Mouse (Mus musculus) liver, embryonic 11.5 days (tissue): ENCODE data around the gene Camkk2. TPM values are rescaled to one million over a fixed set of nuclear protein-coding genes. Genes with fewer than 3 reads are reported as not detected.
A peak's percentile ranks its signal among the peaks of the same experiment; 100 is the strongest.

Source experiments
- ATAC-seq: fragments of 200-750 bp; cut with Nextera tagmentation; replicated peaks from 2 replicates; pipeline ENCODE4 v1.8.0; 2017; ENCODE audit warnings: moderate number of reproducible peaks, mild to moderate bottlenecking, moderate TSS enrichment, moderate library complexity; ENCODE audit not compliant: low FRiP score
- DNase-seq: peaks from one replicate; pipeline ENCODE4 v3.0.0-alpha.2; 2017; ENCODE audit warnings: low spot score
- H3K27ac ChIP-seq: fragments of 300-500 bp; sonication (generic); 2 replicates; pipeline ENCODE4 v1.5.1; 2014; ENCODE audit warnings: mild to moderate bottlenecking, low read depth, low read length, control low read depth
- H3K27me3 ChIP-seq: fragments of 300-500 bp; sonication (generic); replicated peaks from 2 replicates; pipeline ENCODE4 v1.6.1; 2014; ENCODE audit warnings: low read length, mixed read lengths; ENCODE audit not compliant: control insufficient read depth, insufficient read depth
- H3K36me3 ChIP-seq: fragments of 300-500 bp; sonication (generic); 2 replicates; pipeline ENCODE4 v1.6.1; 2014; ENCODE audit warnings: mild to moderate bottlenecking, low read length, moderate library complexity, mixed read lengths; ENCODE audit not compliant: control insufficient read depth, insufficient read depth
- H3K4me1 ChIP-seq: fragments of 300-500 bp; sonication (generic); replicated peaks from 2 replicates; pipeline ENCODE4 v1.6.1; 2014; ENCODE audit warnings: low read length, mixed read lengths; ENCODE audit not compliant: control insufficient read depth, insufficient read depth
- H3K4me2 ChIP-seq: fragments of 300-500 bp; sonication (generic); 2 replicates; pipeline ENCODE4 v1.6.1; 2014; ENCODE audit warnings: mild to moderate bottlenecking, control low read depth, moderate library complexity
- H3K4me3 ChIP-seq: fragments of 300-500 bp; sonication (generic); 2 replicates; pipeline ENCODE4 v1.5.1; 2014; ENCODE audit warnings: low read depth, low read length, control low read depth
- H3K9ac ChIP-seq: fragments of 300-500 bp; sonication (generic); 2 replicates; pipeline ENCODE4 v1.6.1; 2014; ENCODE audit warnings: low read depth, low read length, control low read depth
- H3K9me3 ChIP-seq: fragments of 300-500 bp; sonication (generic); 2 replicates; pipeline ENCODE4 v1.6.1; 2016; ENCODE audit warnings: low read length, inconsistent platforms, mixed read lengths; ENCODE audit not compliant: control insufficient read depth
- WGBS: fragments of 180-500 bp; shearing (Covaris S2); extraction: QIAGEN DNeasy Blood & Tissue Kit; methylation state at CpG from one replicate; pipeline ENCODE4 v1.1.7; 2014; 5-methylcytosine and 5-hydroxymethylcytosine counted together
- polyA plus RNA-seq: library from polyadenylated mRNA; unstranded; fragments of >200 nt; fragmentation: Nextera tagmentation; extraction: Ambion mirVana; gene quantifications from 2 replicates; pipeline ENCODE4 v1.2.1, GENCODE M21; 2014

Camkk2 gene
- polyA plus RNA-seq, 1 experiment from 2014 or later: 15.5 TPM

DNA sequence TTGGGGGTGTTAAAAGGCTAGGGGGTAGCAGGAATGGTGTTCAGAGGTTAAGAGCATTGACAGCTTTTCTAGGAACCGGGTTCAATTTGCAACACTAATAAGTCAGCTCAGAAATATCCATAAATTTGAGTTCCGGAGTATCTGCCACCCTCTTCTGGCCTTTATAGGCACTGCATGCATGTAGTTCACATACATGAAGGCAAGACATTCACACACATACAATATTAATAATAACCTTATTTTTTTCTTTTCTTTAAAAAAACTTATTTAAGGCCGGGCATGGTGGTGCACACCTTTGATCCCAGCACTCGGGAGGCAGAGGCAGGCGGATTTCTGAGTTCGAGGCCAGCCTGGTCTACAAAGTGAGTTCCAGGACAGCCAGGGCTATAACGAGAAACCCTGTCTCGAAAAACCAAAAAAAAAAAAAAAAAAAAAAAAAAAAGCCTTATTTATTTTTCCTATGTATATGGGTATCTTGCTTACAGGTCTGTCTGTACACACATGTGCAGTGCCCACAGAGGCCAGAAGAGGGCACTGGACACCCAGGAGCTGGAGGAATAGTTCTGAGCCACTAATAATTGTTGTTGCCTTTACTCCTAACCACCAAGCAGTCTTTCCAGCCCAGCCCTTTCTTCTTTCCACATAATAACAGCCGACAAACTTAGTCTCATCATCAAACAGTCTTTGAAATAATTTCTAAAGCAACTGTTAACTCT, 32.3 kb upstream of the Camkk2 start:
- H3K27ac ChIP-seq: no peak overlapping the region
- H3K4me2 ChIP-seq: no peak overlapping the region
- ATAC-seq (0 out of 2 replicates have a peak, but pooled peaks have one; percentile 49), DNase-seq (peak; percentile 49)
- no peaks in the 10 kb centered on the region for H3K4me1 ChIP-seq
- WGBS: 85% methylated on average over 9 of the region's 9 CpGs
- no peaks in the 10 kb centered on the region for H3K27me3 ChIP-seq
- H3K36me3 ChIP-seq: peaks cover 64% of the 10 kb centered on the region
- no peak overlapping the region for H3K4me3 ChIP-seq
- no peak overlapping the region for H3K9ac ChIP-seq
- no peaks in the 10 kb centered on the region for H3K9me3 ChIP-seq

DNA sequence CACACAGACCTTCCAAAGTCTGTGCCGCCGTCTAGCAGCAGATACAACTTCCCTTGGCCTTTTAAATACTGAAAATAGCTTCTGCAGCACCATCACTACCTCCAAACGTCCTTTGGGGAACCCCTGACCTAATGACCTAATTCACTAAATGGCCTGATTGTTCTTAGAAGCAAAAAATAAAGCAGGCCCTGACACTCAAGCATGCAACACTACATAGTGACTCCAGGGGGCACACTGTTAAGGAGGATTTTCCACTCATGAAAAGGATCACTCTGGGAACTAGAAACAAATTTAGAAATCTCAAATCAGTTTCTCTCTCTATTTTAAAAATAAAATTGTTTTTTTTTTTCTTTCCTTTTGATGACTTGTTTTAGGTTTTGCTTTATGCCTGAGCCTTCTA, 26.3 kb upstream of the Camkk2 start:
- H3K4me1 ChIP-seq: no peaks in the 10 kb centered on the region; the same call in 1 of the 2 replicates
- no peak overlapping the region for H3K4me3 ChIP-seq
- peaks cover 62% of the 10 kb centered on the region for H3K36me3 ChIP-seq
- no peak for ATAC-seq
- H3K9ac ChIP-seq: no peak overlapping the region
- no peak overlapping the region for H3K27ac ChIP-seq
- DNase-seq: no peak
- 75% methylated on average over 3 of the region's 3 CpGs for WGBS
- H3K27me3 ChIP-seq: no peaks in the 10 kb centered on the region
- H3K9me3 ChIP-seq: no peaks in the 10 kb centered on the region
- no peak overlapping the region for H3K4me2 ChIP-seq

DNA sequence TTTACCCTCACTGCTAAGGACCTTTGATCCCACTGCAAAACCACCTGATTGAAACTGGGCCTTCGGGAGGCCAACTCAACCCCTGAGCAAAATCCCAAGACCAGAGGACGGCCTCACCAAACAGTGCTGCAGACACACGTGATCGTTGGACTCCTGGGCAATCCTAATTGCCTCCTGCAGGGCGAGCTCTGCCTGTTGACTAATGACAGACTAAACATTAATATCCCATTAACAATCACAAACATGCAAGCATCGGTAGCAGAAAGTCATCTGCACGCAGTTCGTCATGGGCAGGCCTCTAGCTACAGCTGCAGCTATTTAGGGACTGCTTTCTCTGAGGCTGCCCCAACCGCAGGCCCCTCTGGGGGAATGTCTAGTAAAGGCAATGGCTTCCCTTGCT, 23.5 kb upstream of the Camkk2 start:
- H3K36me3 ChIP-seq: peaks cover 76% of the 10 kb centered on the region
- no peak overlapping the region for H3K9ac ChIP-seq
- 82% methylated on average over 9 of the region's 9 CpGs for WGBS
- no peak for DNase-seq
- no peaks in the 10 kb centered on the region for H3K27me3 ChIP-seq
- no peak for ATAC-seq
- H3K27ac ChIP-seq: no peak overlapping the region
- no peaks in the 10 kb centered on the region for H3K9me3 ChIP-seq
- no peak overlapping the region for H3K4me2 ChIP-seq
- H3K4me3 ChIP-seq: no peak overlapping the region
- H3K4me1 ChIP-seq: peaks cover 11% of the 10 kb centered on the region

DNA sequence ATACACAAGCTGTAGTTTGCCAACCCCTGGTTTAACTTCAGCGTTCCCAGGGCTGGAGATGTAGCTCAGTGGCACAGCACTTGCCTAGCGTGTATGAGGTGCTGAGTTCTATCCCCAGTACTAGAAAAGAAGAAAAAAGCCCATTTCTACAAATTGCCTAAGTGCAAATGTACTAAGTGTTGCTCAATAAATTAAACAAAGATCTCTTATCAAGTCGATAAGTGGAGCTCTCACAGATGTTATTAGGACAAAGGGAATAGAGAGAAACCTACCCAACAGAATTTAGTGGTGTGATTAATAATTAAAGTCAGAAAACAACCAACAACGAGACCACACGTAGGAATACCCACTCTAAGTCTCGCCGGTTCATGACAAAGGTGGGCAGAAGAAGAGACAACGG, 22.5 kb upstream of the Camkk2 start:
- Histone ChIP-seq H3K4me3 (no peak overlapping the region), H3K4me1 (peaks cover 11% of the 10 kb centered on the region), H3K9ac (no peak overlapping the region), H3K27me3 (no peaks in the 10 kb centered on the region), H3K4me2 (no peak overlapping the region), H3K9me3 (no peaks in the 10 kb centered on the region), H3K36me3 (peaks cover 72% of the 10 kb centered on the region), H3K27ac (no peak overlapping the region)
- ATAC-seq: no peak
- 93% methylated on average over 8 of the region's 8 CpGs for WGBS
- DNase-seq: no peak

DNA sequence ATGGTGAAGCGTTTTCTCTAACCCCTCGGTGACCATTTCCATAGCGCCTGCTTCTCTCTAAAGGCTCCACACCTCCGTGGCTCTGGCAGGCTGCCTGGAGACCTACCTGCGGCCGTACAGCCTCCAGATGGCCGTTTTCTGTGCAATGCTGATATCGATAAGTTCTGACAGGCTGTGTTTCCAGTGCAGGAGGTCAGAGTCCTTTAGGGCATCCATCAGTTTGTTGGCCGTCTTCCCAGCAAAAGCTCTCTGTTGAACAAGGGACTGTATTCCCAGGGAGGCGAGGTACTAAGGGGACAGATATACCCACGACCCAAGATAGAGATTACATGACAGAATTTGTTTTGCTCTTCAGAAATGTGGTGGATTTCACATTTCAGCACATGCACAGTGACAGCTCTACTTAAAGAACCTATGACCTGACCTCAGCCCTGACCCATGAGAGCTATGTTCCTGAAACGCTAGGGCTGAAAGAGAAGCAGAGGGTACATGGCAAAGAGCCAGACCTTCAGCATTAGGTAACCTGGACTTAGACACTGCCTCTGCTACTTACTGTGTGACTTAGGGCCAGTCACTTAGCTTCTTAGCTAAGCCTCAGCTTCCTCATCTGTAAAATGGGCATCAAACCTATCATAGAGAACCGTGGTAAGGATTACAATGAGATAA, 21.3 kb upstream of the Camkk2 start:
- 87% methylated on average over 13 of the region's 13 CpGs for WGBS
- no peak overlapping the region for H3K4me3 ChIP-seq
- H3K4me2 ChIP-seq: no peak overlapping the region
- H3K4me1 ChIP-seq: peaks cover 11% of the 10 kb centered on the region
- DNase-seq (no peak), ATAC-seq (no peak)
- no peak overlapping the region for H3K9ac ChIP-seq
- no peak overlapping the region for H3K27ac ChIP-seq
- H3K27me3 ChIP-seq: no peaks in the 10 kb centered on the region
- peaks cover 65% of the 10 kb centered on the region for H3K36me3 ChIP-seq
- no peaks in the 10 kb centered on the region for H3K9me3 ChIP-seq

DNA sequence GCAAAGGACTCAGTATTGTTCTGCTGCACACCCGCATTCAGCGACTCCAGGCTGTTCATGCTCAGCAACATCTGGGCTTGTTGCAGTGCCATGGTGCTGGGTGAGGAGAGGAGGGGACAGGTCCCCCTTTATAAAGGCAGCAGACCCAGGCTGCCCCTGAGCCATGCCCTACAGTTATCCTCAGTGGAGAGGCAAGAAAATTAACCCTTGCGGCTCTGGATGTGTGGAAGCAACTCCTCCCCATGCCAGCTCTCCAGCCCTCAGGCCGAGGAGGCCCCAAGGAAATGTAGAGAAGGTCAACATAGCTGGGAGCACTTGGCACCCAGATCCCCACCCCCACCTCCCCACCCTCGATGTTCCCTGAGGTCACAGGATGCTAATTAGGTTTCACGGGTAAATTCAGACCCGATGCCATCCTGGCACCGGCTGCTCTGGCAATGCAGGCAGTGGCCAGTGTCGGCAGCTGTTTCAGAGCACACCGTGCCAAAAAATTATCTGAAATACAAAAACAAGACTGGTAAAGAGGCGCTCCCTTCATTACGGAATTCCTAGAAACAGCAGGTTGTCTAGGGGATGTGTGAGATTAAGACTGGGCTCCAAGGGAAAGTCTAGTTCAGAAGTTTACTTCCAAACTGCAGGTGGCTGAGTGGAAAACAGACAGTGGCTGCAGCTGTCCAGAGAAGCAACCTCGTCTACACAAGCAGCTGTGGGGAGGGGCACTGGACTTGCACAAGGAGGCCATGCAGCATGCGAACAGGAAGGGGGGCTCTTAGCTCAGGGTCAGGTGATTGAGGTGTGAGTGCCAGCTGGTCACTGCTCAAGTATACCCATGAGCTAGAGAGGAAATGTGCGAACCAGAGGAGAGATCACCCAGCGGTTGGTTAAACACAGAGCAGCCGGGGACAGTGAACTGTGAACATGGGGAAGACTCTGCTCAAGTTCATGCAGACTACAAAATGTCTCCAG, 20.5 kb upstream of the Camkk2 start:
- Histone ChIP-seq H3K9me3 (no peaks in the 10 kb centered on the region), H3K9ac (no peak overlapping the region), H3K27me3 (no peaks in the 10 kb centered on the region), H3K4me1 (peaks cover 11% of the 10 kb centered on the region), H3K36me3 (peaks cover 59% of the 10 kb centered on the region), H3K4me3 (no peak overlapping the region), H3K4me2 (no peak overlapping the region), H3K27ac (no peak overlapping the region)
- no peak for ATAC-seq
- no peak for DNase-seq
- WGBS: 89% methylated on average over 17 of the region's 17 CpGs

DNA sequence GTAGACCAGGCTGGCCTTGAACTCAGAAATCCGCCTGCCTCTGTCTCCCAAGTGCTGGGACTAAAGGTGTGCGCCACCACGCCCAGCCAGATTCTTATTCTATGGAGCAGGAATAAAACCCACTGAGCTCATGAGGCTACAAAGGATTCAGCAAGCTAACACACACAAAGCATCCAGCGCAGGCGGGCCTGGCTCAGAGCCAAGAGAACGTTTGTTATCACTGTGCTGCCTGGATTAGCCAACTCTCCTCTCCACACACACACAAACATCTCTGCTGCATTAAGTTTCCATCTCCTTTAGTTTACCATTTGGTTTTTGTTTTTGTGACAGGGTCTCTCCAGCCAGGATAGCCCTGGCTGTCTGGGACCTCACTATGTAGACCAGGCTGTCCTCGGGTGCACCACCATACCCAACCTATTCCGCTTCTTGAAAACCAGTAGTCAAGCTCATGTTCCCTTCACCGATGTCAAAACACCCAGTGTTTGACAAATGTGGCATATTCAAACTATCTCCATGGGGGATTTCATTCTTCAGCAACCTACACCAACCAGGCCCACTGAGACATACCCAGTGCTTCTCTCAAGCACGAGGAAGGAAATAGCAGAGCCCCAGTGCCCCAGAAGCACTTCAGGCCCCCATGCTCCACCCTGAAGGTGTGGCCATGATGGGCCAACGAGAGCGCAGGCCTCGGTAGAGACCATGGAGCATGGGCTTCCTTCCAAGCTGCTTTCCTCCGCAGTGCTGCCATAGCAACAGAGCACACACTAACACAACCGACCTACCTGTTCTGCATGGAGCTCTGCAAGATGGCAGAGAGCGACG, 19.6 kb upstream of the Camkk2 start:
- Histone ChIP-seq H3K9ac (no peak overlapping the region), H3K36me3 (peaks cover 61% of the 10 kb centered on the region), H3K27me3 (no peaks in the 10 kb centered on the region), H3K27ac (0 out of 2 replicates have a peak overlapping the region, but pooled peaks have one; percentile 55), H3K4me2 (no peak overlapping the region), H3K4me1 (peaks cover 11% of the 10 kb centered on the region), H3K9me3 (no peaks in the 10 kb centered on the region), H3K4me3 (no peak overlapping the region)
- no peak for DNase-seq
- ATAC-seq: no peak
- 73% methylated on average over 17 of the region's 17 CpGs for WGBS

DNA sequence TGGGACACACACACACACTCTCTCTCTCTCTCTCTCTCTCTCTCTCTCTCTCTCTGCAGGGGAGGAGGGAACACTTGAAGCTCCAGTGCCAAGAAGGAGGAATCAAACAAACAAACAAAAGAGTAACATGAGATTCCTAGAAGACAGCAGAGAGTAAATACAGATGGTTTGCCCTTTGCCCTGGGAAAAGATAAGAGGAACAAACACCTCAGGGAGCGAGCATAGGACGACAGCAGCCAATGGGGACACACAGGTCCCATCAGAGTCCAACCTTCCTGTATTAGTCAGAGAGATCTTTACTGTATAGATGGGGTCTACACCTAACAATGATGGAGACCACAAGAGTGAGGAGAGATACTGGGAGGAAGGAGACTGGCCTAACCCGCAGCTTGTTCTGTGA, 18.7 kb upstream of the Camkk2 start:
- H3K4me2 ChIP-seq: no peak overlapping the region
- H3K27me3 ChIP-seq: no peaks in the 10 kb centered on the region
- whole genome bisulfite sequencing: 76% methylated on average over 3 of the region's 3 CpGs
- DNase-seq (no peak), ATAC-seq (no peak)
- H3K4me1 ChIP-seq: peaks cover 11% of the 10 kb centered on the region
- no peak overlapping the region for H3K9ac ChIP-seq
- H3K36me3 ChIP-seq: peaks cover 62% of the 10 kb centered on the region
- no peaks in the 10 kb centered on the region for H3K9me3 ChIP-seq
- H3K4me3 ChIP-seq: no peak overlapping the region
- H3K27ac ChIP-seq: 0 out of 2 replicates have a peak overlapping the region, but pooled peaks have one; percentile 55
